Mouse (Mus musculus): ENCODE measurements around the gene Mc3r.

GRCm38 (mm10) chr2:172207003-172207402 is 41.3 kb upstream of the Mc3r start:
- peak; percentile 80 for TF ChIP-seq CTCF (IDR thresholded peaks at IDR 0.05; ENCODE audit: insufficient read depth, low read depth, low read length)
- no peak for TF ChIP-seq POLR2A (IDR thresholded peaks at IDR 0.05; ENCODE audit: insufficient read depth, low read depth, low read length)
